31 mouse cellular contexts compared by ENCODE assay signal in genomic region chr13:112479926-112480325, GRCm38 (mm10).
"Had no signal": no experiment of that assay in that cellular context is flagged by ENCODE, and none has a peak within 500 bp of the region (broad histone marks: within the 10 kb centered on the region; RNA-seq: fewer than 3 reads in every experiment).

No protein-coding gene starts in this region.

- H3K27me3 ChIP-seq: limb, embryonic 12.5 days; limb, embryonic 13.5 days; limb, embryonic 15.5 days; liver, embryonic 13.5 days; liver, embryonic 15.5 days; lung, embryonic 15.5 days; midbrain, embryonic 12.5 days; midbrain, embryonic 13.5 days; midbrain, embryonic 15.5 days; neural tube, embryonic 12.5 days; neural tube, embryonic 13.5 days had no signal

- H3K4me3 ChIP-seq: left cerebral cortex, adult 2 months; limb, embryonic 10.5 days; limb, embryonic 12.5 days; limb, embryonic 13.5 days; limb, embryonic 15.5 days; liver, embryonic 13.5 days; liver, embryonic 15.5 days; lung, embryonic 15.5 days; midbrain, embryonic 10.5 days; midbrain, embryonic 12.5 days; midbrain, embryonic 13.5 days; midbrain, embryonic 15.5 days; neural tube, embryonic 12.5 days; neural tube, embryonic 13.5 days had no signal

- H3K9me3 ChIP-seq: limb, embryonic 10.5 days; limb, embryonic 13.5 days; limb, embryonic 15.5 days; liver, embryonic 13.5 days; liver, embryonic 15.5 days; lung, embryonic 15.5 days; midbrain, embryonic 10.5 days; midbrain, embryonic 12.5 days; midbrain, embryonic 13.5 days; midbrain, embryonic 15.5 days; neural tube, embryonic 12.5 days; neural tube, embryonic 13.5 days had no signal

- DNase-seq: left cerebral cortex, postnatal 4 days; liver; liver, embryonic 13.5 days; liver, postnatal 0 days; lung, adult 18-20 months; lung, adult 2 months; lung, embryonic 14.5 days; lung, postnatal 10 days; lung, postnatal 14 days; lung, postnatal 36 days; lung, postnatal 4 days; midbrain, embryonic 14.5 days had no signal

- H3K4me1 ChIP-seq: limb, embryonic 10.5 days; limb, embryonic 12.5 days; limb, embryonic 13.5 days; limb, embryonic 15.5 days; liver, embryonic 13.5 days; liver, embryonic 15.5 days; lung, embryonic 15.5 days; midbrain, embryonic 10.5 days; midbrain, embryonic 12.5 days; midbrain, embryonic 13.5 days; midbrain, embryonic 15.5 days; neural tube, embryonic 12.5 days; neural tube, embryonic 13.5 days had no signal

- H3K4me2 ChIP-seq: limb, embryonic 12.5 days; limb, embryonic 13.5 days; limb, embryonic 15.5 days; liver, embryonic 11.5 days; liver, embryonic 13.5 days; liver, embryonic 15.5 days; lung, embryonic 14.5 days; lung, embryonic 15.5 days; midbrain, embryonic 11.5 days; midbrain, embryonic 12.5 days; midbrain, embryonic 13.5 days; midbrain, embryonic 15.5 days; neural tube, embryonic 12.5 days; neural tube, embryonic 13.5 days had no signal

- H3K9ac ChIP-seq: limb, embryonic 12.5 days; limb, embryonic 13.5 days; limb, embryonic 15.5 days; liver, embryonic 13.5 days; liver, embryonic 14.5 days; liver, embryonic 15.5 days; liver, postnatal 0 days; lung, embryonic 14.5 days; lung, embryonic 15.5 days; midbrain, embryonic 12.5 days; midbrain, embryonic 13.5 days; midbrain, embryonic 15.5 days; neural tube, embryonic 12.5 days; neural tube, embryonic 13.5 days had no signal

- ATAC-seq: liver, postnatal 0 days; lung, postnatal 0 days; midbrain, embryonic 13.5 days; midbrain, embryonic 15.5 days; midbrain, embryonic 16.5 days had no signal

- H3K27ac ChIP-seq: left cerebral cortex, adult 2 months; limb, embryonic 10.5 days; limb, embryonic 12.5 days; limb, embryonic 13.5 days; limb, embryonic 15.5 days; liver, embryonic 13.5 days; liver, embryonic 14.5 days; liver, embryonic 15.5 days; lung, embryonic 15.5 days; macrophage; midbrain, embryonic 10.5 days; midbrain, embryonic 12.5 days; midbrain, embryonic 13.5 days; midbrain, embryonic 15.5 days; neural tube, embryonic 12.5 days; neural tube, embryonic 13.5 days had no signal
